Mouse (Mus musculus) bone marrow, adult 2 months (tissue): ENCODE results near the gene Dusp12.

Source experiments
- CTCF ChIP-seq: fragments of 200-500 bp; IDR thresholded peaks from 2 replicates; pipeline ENCODE4 v1.5.1; 2011; ENCODE audit warnings: low read length, control low read depth; ENCODE audit not compliant: control insufficient read depth, insufficient read depth
- POLR2A ChIP-seq: fragments of 200-500 bp; IDR thresholded peaks from 2 replicates; pipeline ENCODE4 v1.6.1; 2011; ENCODE audit warnings: low read depth, mild to moderate bottlenecking, control low read depth, low read length, borderline replicate concordance; ENCODE audit not compliant: control insufficient read depth

GRCm38 (mm10) chr1:170839685-170840084, 45.7 kb downstream of the Dusp12 start:
- TF ChIP-seq CTCF (no peak), POLR2A (no peak)
